Mouse (Mus musculus) gastrocnemius, adult 2 months (tissue): Measurements from ENCODE around the gene Mib2. TPM values are rescaled to one million over a fixed set of nuclear protein-coding genes. Genes with fewer than 3 reads are reported as not detected.
"Not testable (repeated sequence)": the region's sequence is repeated elsewhere in the genome, so short reads cannot be mapped to it uniquely, and the experiment has no call there.

Experiments
- DNase-seq: peaks from one replicate; pipeline ENCODE4 v3.0.0; 2022
- H3K27ac ChIP-seq: fragments of 200-600 bp; 2 replicates; pipeline ENCODE4 v1.8.1; 2022; ENCODE audit warnings: mild to moderate bottlenecking
- H3K4me3 ChIP-seq: fragments of 200-600 bp; 2 replicates; pipeline ENCODE4 v1.8.1; 2022; ENCODE audit warnings: mild to moderate bottlenecking, moderate library complexity
- CTCF ChIP-seq: fragments of 200-600 bp; IDR thresholded peaks from 2 replicates; pipeline ENCODE4 v1.8.1; 2022; ENCODE audit warnings: antibody characterized with exemption, mild to moderate bottlenecking, moderate library complexity
- intact Hi-C: fragments of 180-260 bp; cut with DNase I; formaldehyde crosslinking; loops from one replicate; pipeline ENCODE4 v1.15.1; 2025
- total RNA-seq, 2 experiments: library from RNA; stranded (reverse); gene quantifications; 2 replicates each; pipeline ENCODE4 v1.2.3; 2021

Mib2 gene
- total RNA-seq, 2 experiments from 2014 or later, result 17.7 to 19.8 TPM

- TF ChIP-seq CTCF, result peak; percentile 45
- peak overlapping the region; percentile 87 for H3K4me3 ChIP-seq
- intact Hi-C loops, result no loop called here
- H3K27ac ChIP-seq, result peak overlapping the region; percentile 81
- DNase-seq, result peak; percentile 74
These were observed 25.7 kb upstream of the Mib2 start for GRCm38 (mm10) chr4:155694482-155695401.

- H3K27ac ChIP-seq, result peak within 1 kb of the TSS; percentile 81
These were observed 25.1 kb upstream of the Mib2 start, which contains the start of gene Fndc10 for GRCm38 (mm10) chr4:155694111-155694481. Gene Fndc10, plus strand, starts transcription at chr4:155694342.

GRCm38 (mm10) chr4:155692421-155692820 is 23.4 kb upstream of the Mib2 start:
- H3K27ac ChIP-seq, result no peak overlapping the region
- H3K4me3 ChIP-seq, result no peak overlapping the region
- TF ChIP-seq CTCF, result no peak
- no peak for DNase-seq
- intact Hi-C loops, result no loop called here

More at GRCm38 (mm10) chr4:155694111-155694481, 25.1 kb upstream of the Mib2 start, which contains the start of gene Fndc10:
- intact Hi-C loops, result no loop called here
- peak within 1 kb of the TSS; percentile 87 for H3K4me3 ChIP-seq
- peak; percentile 25; the same call in 1 of the 2 replicates for TF ChIP-seq CTCF
- DNase-seq, result no peak

GRCm38 (mm10) chr4:155690571-155691375 is 21.8 kb upstream of the Mib2 start:
- no peak for TF ChIP-seq CTCF
- intact Hi-C loops, result no loop called here
- Histone ChIP-seq H3K4me3 (no peak overlapping the region), H3K27ac (no peak overlapping the region)
- DNase-seq, result no peak

- H3K4me3 ChIP-seq, intact Hi-C loops, DNase-seq, H3K27ac ChIP-seq: not testable (repeated sequence)
These were observed 18.8 kb upstream of the Mib2 start for GRCm38 (mm10) chr4:155687764-155688163.

GRCm38 (mm10) chr4:155683670-155684277 is 14.8 kb upstream of the Mib2 start:
- H3K27ac ChIP-seq, result not testable (repeated sequence)

GRCm38 (mm10) chr4:155675991-155676390 is 7.0 kb upstream of the Mib2 start:
- intact Hi-C loops, result no loop called here
- Histone ChIP-seq H3K4me3 (no peak overlapping the region), H3K27ac (no peak overlapping the region)
- DNase-seq, result no peak
- TF ChIP-seq CTCF, result peak; percentile 59

More at GRCm38 (mm10) chr4:155683670-155684277, 14.8 kb upstream of the Mib2 start:
- intact Hi-C loops, DNase-seq, H3K4me3 ChIP-seq: not testable (repeated sequence)

GRCm38 (mm10) chr4:155672082-155672481 is 3.1 kb upstream of the Mib2 start:
- intact Hi-C loops, result no loop called here
- H3K27ac ChIP-seq, result no peak overlapping the region
- DNase-seq, result no peak
- no peak for TF ChIP-seq CTCF
- H3K4me3 ChIP-seq, result no peak overlapping the region

- H3K27ac ChIP-seq, intact Hi-C loops, H3K4me3 ChIP-seq, DNase-seq: not testable (repeated sequence)
These were observed 1.2 kb upstream of the Mib2 start for GRCm38 (mm10) chr4:155670236-155670635.

GRCm38 (mm10) chr4:155669598-155670075 is 639 bp upstream of the Mib2 start:
- H3K27ac ChIP-seq, result peak overlapping the region; percentile 95
- DNase-seq, result no peak
- intact Hi-C loops, result loop anchor here (5.0 kb wide), 1 partner anchor 42 kb away; no protein-coding TSS in a partner anchor

GRCm38 (mm10) chr4:155666903-155667302 is 2.1 kb downstream of the Mib2 start:
- Histone ChIP-seq H3K27ac (no peak overlapping the region), H3K4me3 (no peak overlapping the region)
- no peak for TF ChIP-seq CTCF
- intact Hi-C loops, result loop anchor here (5.0 kb wide), 1 partner anchor 40 kb away; no protein-coding TSS in a partner anchor
- DNase-seq, result no peak

More at GRCm38 (mm10) chr4:155669598-155670075, 639 bp upstream of the Mib2 start:
- H3K4me3 ChIP-seq, result peak overlapping the region; percentile 98
- TF ChIP-seq CTCF, result no peak

GRCm38 (mm10) chr4:155660641-155661040 is 8.4 kb downstream of the Mib2 start:
- no peak overlapping the region for H3K4me3 ChIP-seq
- intact Hi-C loops, result no loop called here
- DNase-seq, result peak; percentile 31
- no peak for TF ChIP-seq CTCF
- H3K27ac ChIP-seq, result no peak overlapping the region
